Mouse (Mus musculus): ENCODE measurements at regions not wholly inside any gene's neighbourhood (a gene's known extent, or its start where the extent isn't known, plus 50 kb on each side); places are given as distances from the start of the nearest gene placed in this dataset.

DNA sequence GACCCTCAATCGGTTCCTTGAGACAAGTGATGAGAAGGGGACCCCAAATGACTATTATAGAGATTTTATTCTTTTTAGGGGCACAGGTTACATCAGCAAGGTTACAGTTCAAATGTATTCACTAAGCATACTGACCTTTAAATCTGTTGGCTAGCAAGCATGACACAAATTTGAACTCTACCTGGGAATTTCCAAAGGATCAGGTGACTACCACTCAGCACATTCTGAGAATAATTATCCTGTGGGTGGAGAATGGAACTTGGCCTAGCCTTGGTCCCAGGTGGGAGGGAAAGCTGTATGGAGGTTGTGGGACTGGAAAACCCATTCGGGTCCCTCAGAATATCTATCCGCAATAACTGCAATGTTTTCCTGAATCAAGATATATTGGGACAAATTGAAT lies 1891.3 kb upstream of the Gm38303 start:
- TF ChIP-seq POLR2A (IDR thresholded peaks at IDR 0.05; ENCODE audit: extremely low read depth, insufficient read depth, low read length) (no peak), CTCF (IDR thresholded peaks at IDR 0.05; ENCODE audit: low read depth, low read length) (no peak)
